Mouse (Mus musculus) heart, postnatal 25 days (tissue): Measurements from ENCODE around the gene Synm. TPM values are rescaled to one million over a fixed set of nuclear protein-coding genes. Genes with fewer than 3 reads are reported as not detected.
A peak's percentile ranks its signal among the peaks of the same experiment; 100 is the strongest.

Experiments
- DNase-seq: peaks from one replicate; pipeline ENCODE4 v3.0.0; 2022; ENCODE audit warnings: low spot score
- intact Hi-C: fragments of 180-260 bp; cut with DNase I; formaldehyde crosslinking; loops from one replicate; pipeline ENCODE4 v1.15.1; 2025
- total RNA-seq, 2 experiments: library from RNA; stranded (reverse); gene quantifications; 2 replicates each; pipeline ENCODE4 v1.2.3; 2021

Synm gene
- total RNA-seq, result 1 to 10 TPM; 7.8 to 9.2 TPM

DNA sequence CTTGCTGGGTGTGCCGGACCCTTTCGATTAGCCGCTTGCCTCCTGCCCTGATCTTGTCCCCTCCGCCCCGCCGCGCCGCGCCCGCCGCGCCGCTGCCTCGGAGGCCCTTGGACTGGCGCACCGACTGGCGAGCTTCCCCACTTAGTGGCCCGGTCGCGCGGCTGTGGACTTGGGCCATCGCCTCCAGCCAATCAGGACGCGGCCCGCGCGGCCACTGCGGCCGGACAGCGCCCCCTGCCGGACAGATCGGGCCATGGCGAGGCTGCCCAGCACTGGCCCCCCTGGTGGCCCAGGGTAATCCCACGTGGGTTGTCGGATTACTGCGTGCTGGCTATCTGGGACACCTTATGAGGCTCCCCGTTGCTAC is at the start of gene Synm:
Synm (minus strand) TSS at position 114 of the 367 bp plus-strand sequence.
- peak; percentile 87 for DNase-seq
- intact Hi-C loops, result loop anchor here (1.0 to 10.0 kb wide), 4 partner anchors 37 to 535 kb away; partner anchors contain the start of gene Lysmd4

DNA sequence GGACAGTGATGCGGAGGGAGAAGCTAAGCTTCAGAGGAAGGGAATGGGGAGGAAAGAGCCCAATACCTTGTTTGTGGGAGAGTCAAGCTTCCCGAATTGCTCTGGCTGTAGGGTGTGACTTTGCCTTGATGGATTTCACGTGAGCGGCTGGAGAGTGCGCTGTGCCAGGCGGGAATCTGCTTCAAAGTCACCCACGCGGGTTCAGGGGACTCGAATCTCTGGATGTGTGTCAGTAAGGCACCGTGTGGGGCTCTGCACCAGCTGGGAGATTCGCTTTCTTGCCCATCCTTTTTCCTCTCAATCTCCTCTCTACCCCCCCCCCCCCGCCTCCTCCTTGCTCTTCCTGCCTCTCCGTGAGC is 44.3 kb upstream of the Synm start:
- DNase-seq, result no peak
- intact Hi-C loops, result loop anchor here (2.0 to 10.0 kb wide), 3 partner anchors 159 to 371 kb away; no protein-coding TSS in a partner anchor

DNA sequence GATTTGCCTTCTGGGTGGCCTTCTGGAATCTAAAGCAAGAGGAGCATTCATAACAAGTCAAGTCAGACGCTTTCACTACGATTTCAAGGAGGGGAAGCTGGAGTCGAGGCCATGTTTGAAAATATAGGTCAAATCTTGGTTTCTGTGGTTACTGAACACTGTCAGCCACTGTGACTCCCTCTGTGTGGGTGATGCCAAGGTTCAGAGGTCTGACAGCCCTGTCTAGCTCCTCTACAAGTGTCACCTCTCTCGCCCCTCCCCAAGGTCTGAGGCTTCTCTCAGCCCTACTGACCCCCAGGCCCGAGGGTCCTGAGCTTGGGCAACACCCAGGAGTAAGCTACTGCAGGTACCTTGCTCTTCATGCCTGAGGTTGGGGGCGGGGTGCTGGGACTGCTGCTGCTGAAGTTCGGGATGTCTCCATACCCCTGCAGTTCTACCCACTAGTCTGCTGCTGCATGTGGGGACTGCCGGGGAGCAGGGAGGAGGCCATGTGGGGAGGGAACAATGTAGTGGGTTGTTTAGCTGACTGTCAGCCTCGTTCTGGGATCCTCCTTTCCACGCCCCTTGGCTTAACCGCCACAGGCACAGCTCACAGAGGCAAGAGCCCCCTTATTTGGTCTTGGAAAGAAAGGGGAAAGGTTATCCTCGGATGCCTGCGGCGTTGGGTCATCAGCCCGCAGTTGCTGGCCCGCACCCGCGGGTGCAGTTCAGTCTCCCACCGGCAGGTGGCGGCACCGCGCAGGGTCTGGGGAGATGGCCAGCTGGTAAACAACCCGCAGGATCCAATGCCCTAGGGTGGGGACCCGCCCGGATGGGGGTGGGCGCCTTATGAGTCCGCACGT is 43.7 kb upstream of the Synm start:
- intact Hi-C loops, result loop anchor here (2.0 to 10.0 kb wide), 3 partner anchors 160 to 372 kb away; no protein-coding TSS in a partner anchor
- DNase-seq, result peak; percentile 63

GRCm38 (mm10) chr7:67801022-67801421 is 41.5 kb upstream of the Synm start:
- DNase-seq, result no peak
- intact Hi-C loops, result loop anchor here (10.0 kb wide), 1 partner anchor 374 kb away; no protein-coding TSS in a partner anchor

- no peak for DNase-seq
- intact Hi-C loops, result loop anchor here (10.0 kb wide), 1 partner anchor 374 kb away; no protein-coding TSS in a partner anchor
These were observed 41.0 kb upstream of the Synm start for GRCm38 (mm10) chr7:67800547-67800946.

DNA sequence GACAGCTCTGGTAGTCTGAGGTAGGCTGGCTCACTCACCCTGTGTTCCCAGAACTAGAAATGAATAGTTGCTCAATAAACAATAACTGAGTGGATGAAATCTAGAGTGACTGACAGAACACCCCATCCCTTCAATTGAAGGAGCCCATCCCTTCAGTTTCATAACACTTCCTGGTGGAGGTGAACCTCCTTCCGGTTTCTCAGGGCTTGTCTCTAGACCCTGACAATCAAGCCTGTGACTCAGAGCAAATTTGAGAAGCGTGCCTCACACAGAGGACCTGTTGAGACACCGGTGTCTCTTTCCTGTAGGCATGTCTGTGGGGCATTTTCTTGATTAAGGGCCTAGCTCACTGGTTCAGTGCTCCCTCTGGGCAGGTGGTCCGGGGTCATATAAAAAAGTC is 38.9 kb upstream of the Synm start:
- DNase-seq, result no peak
- intact Hi-C loops, result no loop called here

DNA sequence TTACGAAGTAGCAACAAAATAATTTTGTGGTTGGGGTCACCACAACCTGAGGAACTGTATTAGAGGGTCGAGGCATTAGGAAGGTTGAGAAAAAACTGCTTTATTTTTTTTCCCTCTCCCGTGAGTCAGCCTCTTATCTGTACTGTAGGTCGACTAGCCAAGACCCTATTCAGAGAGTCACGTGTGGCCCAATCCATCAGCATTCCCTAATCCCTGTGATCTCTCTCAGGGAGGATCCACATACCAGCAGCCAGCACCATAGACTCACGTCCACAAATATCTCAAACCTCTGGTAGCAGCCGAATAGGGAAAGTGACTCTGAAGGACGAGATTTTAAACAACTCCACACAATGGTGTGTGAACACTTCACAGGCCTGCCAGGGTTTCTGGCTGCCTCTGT is 37.5 kb upstream of the Synm start:
- no peak for DNase-seq
- intact Hi-C loops, result no loop called here

DNA sequence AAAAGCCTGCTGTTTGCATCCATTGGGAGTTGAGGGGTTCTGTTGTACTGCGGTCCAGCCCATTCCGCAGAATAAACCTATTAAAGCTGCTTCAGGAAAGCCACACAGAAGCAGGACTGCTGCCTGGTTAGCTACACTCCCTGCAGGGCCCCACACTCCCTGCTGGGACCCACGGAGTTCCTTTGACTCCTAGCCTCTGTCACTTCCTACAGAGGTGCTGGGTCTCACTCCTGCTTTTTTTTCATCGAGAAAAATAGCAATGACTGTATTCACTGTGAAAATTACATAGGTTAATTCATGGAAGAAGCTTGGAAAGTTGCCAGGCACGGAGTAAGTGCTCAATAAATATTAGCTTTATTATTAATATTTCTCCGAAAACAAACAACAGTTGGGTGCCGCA is 33.9 kb upstream of the Synm start:
- DNase-seq, result no peak
- intact Hi-C loops, result no loop called here

DNA sequence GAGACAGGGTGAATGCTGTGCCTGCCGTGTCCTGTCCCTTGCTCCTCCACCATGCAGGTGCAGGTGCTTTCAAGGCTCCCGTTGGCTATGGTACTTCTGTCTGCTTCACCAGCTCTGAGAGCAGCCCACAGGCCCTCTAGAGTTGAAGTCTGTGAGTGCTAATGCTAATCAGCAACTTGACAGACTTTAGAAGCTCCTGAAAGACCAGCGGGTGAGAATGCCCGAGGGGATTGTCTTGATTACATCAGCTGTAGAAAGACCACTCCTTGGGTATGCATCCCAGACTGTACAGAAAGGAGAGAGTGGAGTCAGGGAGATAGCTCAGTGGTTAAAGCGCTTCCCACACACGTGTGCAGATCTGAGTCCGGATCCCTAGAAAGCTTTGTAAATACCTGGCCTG is 31.7 kb upstream of the Synm start:
- intact Hi-C loops, result no loop called here
- DNase-seq, result no peak

DNA sequence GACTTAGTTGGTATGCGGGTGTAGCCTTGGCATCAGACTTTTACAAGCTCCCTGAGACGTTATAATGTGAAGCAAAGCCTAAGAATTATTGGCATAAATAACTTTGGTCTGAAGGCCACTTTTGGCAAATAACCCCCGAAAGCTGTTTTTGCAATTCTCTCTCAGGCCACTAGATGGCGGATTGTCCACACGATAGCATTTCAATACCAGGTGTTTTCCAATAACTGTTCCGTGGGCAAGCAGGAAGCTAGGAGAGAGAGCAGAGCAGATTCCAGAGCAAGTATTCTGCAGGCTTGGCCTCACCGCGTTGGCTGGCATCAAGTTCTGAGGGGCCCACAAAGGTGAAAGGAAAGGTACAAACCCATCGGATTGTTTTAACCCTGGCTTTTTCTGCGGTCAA is 29.2 kb upstream of the Synm start:
- intact Hi-C loops, result loop anchor here (2.0 to 5.0 kb wide), 4 partner anchors 174 to 568 kb away; no protein-coding TSS in a partner anchor

GRCm38 (mm10) chr7:67787861-67788260 is 28.3 kb upstream of the Synm start:
- DNase-seq, result no peak
- intact Hi-C loops, result loop anchor here (2.0 to 5.0 kb wide), 4 partner anchors 175 to 569 kb away; no protein-coding TSS in a partner anchor

More for the DNA sequence above, 29.2 kb upstream of the Synm start:
- DNase-seq, result peak; percentile 29

- DNase-seq, result no peak
- intact Hi-C loops, result no loop called here
These were observed 17.2 kb upstream of the Synm start for GRCm38 (mm10) chr7:67776636-67777305.

DNA sequence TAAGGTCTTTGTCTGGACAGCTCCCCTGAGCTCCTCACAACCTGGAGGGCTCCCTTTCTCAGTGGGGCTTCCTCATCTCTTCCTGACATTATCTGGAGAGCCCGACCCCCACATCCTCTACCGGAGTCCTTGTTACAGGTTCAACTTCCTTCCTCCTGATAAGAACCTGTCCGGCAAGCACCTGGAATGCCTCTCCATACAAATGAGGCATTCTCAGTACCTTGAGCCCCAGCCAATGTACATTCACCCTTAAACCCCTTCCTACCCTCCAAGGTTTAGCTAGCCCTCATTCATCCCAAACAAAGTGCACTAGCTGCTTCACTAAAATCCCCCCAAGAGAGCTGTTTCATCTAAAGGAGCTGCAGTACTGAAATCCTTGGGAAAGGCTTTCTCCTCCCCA is 16.1 kb upstream of the Synm start:
- DNase-seq, result no peak
- intact Hi-C loops, result no loop called here

GRCm38 (mm10) chr7:67772231-67772630 is 12.7 kb upstream of the Synm start:
- intact Hi-C loops, result no loop called here
- DNase-seq, result no peak

GRCm38 (mm10) chr7:67769487-67769886 is 9.9 kb upstream of the Synm start:
- DNase-seq, result no peak
- intact Hi-C loops, result no loop called here

GRCm38 (mm10) chr7:67768125-67768524 is 8.6 kb upstream of the Synm start:
- DNase-seq, result no peak
- intact Hi-C loops, result no loop called here

- intact Hi-C loops, result no loop called here
These were observed 4.1 kb upstream of the Synm start for GRCm38 (mm10) chr7:67763625-67764024.

DNA sequence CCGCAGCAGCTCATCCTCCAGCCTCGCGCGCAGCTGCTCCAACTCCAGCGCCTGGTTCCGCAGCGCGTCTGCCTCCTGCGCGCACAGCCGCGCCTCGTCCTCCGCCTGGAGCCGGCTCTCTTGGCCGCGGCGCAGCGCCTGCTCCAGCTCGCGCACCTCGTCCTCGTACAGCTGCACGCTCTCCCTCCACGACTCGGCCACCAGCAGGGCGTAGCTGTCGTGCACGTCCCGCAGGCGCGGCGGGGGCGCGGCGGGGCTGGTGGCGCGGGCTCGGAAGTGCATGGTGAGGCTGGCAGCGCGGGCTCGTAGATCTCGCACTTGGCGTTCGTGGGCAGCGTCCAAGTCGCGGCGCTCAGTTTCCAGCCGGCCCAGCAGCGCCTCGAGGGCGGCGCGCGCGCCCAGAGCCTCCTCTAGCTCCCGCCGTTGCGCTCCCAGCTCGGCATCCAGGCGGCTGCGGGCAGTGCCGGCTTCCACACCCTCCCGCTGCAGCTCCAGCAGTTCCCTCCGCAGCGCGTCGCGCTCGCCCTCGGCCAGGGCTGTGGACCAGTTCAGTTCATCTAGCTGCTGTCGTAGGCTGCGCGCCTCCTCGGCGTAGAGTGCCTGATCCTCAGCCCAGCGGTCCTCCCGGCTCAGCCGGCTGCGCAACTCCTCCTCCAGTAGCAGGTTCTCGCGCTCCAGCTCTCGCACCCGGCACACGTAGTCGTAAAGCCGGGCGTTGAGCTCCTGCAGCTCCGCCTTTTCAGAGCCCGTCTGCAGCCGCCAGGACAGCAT is 499 bp downstream of the Synm start:
- intact Hi-C loops, result loop anchor here (1.0 to 10.0 kb wide), 4 partner anchors 37 to 534 kb away; partner anchors contain the start of gene Lysmd4

More at GRCm38 (mm10) chr7:67763625-67764024, 4.1 kb upstream of the Synm start:
- no peak for DNase-seq

DNA sequence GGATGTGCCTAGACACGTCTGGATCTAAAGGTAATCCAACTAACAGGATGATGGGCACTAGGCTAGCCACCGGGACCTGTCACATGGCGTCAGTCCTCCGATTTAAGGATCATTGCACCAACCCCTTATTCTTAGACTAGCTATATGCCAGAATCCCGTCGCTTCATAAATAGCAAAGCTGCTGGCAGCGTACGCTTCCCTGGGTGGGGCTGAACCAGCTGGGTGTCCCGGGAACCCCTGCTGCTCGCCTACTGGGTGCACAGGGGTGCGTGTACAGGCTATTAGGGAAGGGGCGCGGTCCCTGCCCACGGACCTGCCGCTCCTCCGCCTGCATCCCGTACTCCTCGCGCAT is 1.1 kb downstream of the Synm start:
- no peak for DNase-seq
- intact Hi-C loops, result loop anchor here (5.0 to 10.0 kb wide), 3 partner anchors 36 to 534 kb away; partner anchors contain the start of gene Lysmd4

More for the DNA sequence above, 499 bp downstream of the Synm start:
- DNase-seq, result peak; percentile 20

DNA sequence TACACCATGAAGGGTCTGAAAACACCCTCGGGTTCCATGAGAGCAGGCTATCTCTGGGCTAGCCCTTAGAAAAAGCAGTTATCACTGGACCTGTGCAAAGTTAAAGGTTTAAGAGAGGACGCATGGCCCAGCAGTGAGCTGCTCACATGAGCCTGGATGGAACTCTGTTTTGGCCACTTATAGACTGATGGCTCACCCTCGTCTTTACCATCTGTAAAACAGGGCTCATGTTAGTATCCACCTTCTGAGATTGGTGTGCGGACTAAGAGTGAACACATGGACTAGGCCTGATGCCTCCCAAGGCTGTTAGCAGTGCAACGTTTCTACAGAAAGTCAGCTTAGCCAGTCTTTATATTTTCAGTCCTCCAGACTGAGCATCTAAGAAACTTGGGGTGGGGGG is 2.9 kb downstream of the Synm start:
- intact Hi-C loops, result loop anchor here (5.0 to 10.0 kb wide), 3 partner anchors 34 to 532 kb away; partner anchors contain the start of gene Lysmd4
- DNase-seq, result no peak
